Mouse (Mus musculus) CH12.LX (cell line): ENCODE measurements at regions not wholly inside any gene's neighbourhood (a gene's known extent, or its start where the extent isn't known, plus 50 kb on each side); places are given as distances from the start of the nearest gene placed in this dataset.

Experiments used
- CTCF ChIP-seq, 2 experiments: IDR thresholded peaks in 1 of 2; conservative IDR thresholded peaks in 1 of 2; 2 replicates each; pipeline ENCODE4 v1.5.1; 2011 to 2012; ENCODE audit warnings: low read depth in 2 of 2, low read length in 2 of 2, improper control_type of control experiment in 1 of 2, inconsistent platforms in 1 of 2, mild to moderate bottlenecking in 1 of 2, moderate library complexity in 1 of 2
- E2F4 ChIP-seq: IDR thresholded peaks from 2 replicates; pipeline ENCODE4 v1.6.1; 2011; ENCODE audit warnings: low read depth, low read length, improper control_type of control experiment; ENCODE audit not compliant: insufficient replicate concordance
- ELF1 ChIP-seq: IDR thresholded peaks from 2 replicates; pipeline ENCODE4 v1.6.1; 2014; ENCODE audit warnings: low read depth, mild to moderate bottlenecking, inconsistent platforms, low read length, improper control_type of control experiment
- EP300 ChIP-seq: IDR thresholded peaks from 2 replicates; pipeline ENCODE4 v1.6.1; 2011; ENCODE audit warnings: low read length, improper control_type of control experiment
- HCFC1 ChIP-seq: IDR thresholded peaks from 2 replicates; pipeline ENCODE4 v1.6.1; 2012; ENCODE audit warnings: low read depth, mild to moderate bottlenecking, inconsistent platforms, low read length, improper control_type of control experiment
- MAX ChIP-seq: IDR thresholded peaks from 2 replicates; pipeline ENCODE4 v1.6.1; 2011; ENCODE audit warnings: low read length, improper control_type of control experiment
- MEF2A ChIP-seq: IDR thresholded peaks from 2 replicates; pipeline ENCODE4 v1.6.1; 2014; ENCODE audit warnings: low read depth, mild to moderate bottlenecking, inconsistent platforms, low read length, improper control_type of control experiment, borderline replicate concordance
- POLR2A ChIP-seq: IDR thresholded peaks from 2 replicates; pipeline ENCODE4 v1.6.1; 2011; ENCODE audit warnings: low read depth, mild to moderate bottlenecking, improper control_type of control experiment, low read length

- TF ChIP-seq HCFC1 (no peak), ELF1 (no peak), CTCF (conservative IDR thresholded peaks at IDR 0.05 in 1 of 2, IDR thresholded peaks at IDR 0.05 in 1 of 2; ENCODE audit: low read depth in 2 of 2, low read length in 2 of 2) (no peak), EP300 (no peak), MEF2A (no peak), E2F4 (no peak), MAX (no peak), POLR2A (no peak)
Observed at GRCm38 (mm10) chr12:114981476-114982136, 1065.9 kb upstream of the Zfp386 start.
